Mouse (Mus musculus): ENCODE results near the gene Isca1.

DNA sequence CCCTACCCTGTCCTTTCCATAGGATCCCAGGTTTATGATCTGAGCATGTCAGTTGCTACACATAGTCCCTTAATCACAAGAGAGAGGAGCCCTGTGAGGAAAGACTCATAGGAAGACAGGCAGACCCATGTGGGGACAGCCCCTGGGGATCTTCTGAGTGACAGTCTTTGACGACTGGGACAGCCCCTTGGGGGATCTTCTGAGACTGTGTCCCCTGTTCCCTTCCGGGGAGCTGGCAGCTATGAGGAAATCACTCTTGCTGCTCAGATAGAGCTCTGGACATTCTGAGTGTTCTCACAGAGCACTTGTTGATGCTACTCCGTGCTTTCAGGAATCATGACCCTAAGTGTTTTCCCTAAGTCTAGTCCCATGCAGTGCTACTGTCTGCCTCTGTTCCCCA lies 55.9 kb downstream of the Isca1 start:
- TF ChIP-seq CTCF (IDR thresholded peaks at IDR 0.05; ENCODE audit: low read depth): no peak
- TF ChIP-seq EP300 (IDR thresholded peaks at IDR 0.05; ENCODE audit: low read depth): no peak

Data from liver, postnatal 0 days (tissue).